Mouse (Mus musculus) right cerebral cortex, postnatal 10 days (tissue): ENCODE data around the gene Map9.
A peak's percentile ranks its signal among the peaks of the same experiment; 100 is the strongest.
"Not testable (repeated sequence)": the region's sequence is repeated elsewhere in the genome, so short reads cannot be mapped to it uniquely, and the experiment has no call there.

Experiments used
- DNase-seq, 2 experiments: peaks; one replicate each; pipeline ENCODE4 v3.0.0; 2021; ENCODE audit warnings: low spot score in 2 of 2

Map9 gene

DNA sequence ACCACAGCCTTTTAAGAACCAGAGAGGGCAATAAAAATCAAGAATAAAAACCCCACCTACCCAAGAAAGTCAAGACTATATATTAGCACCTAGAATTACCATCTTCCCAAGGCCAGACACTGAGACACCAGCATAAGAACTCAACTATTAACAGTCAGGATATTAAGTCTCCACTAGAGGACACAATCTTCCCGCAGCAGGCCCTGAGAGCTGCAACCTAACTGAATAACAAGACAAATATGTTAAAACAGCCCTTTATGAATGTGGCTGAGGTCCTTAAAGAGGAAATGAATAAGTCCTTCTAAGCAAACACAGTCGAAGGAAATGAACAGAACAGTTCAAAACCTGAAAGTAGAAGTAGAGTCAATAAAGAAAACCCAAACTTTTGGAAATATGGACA, 49.6 kb downstream of the Map9 start:
- DNase-seq = peak; percentile 46 to 49

DNA sequence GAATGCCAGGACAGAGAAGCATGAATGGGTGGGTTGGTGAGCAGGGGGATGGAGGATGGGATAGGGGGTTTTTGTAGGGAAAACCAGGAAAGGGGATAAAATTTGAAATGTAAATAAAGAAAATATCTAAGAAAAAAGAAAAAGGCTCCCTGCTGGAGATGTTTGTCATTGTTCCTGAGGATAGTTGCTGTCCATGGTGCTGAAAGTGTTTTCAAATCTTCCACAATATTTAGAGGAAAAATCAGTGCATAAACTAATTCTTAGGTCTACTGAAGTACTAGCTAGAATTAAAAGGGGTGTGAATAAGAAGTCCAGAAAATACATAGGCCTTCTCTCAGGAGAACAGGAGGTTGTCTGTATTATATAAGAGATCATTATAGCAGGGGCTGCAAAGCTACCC, 54.6 kb downstream of the Map9 start:
- DNase-seq = no peak

DNA sequence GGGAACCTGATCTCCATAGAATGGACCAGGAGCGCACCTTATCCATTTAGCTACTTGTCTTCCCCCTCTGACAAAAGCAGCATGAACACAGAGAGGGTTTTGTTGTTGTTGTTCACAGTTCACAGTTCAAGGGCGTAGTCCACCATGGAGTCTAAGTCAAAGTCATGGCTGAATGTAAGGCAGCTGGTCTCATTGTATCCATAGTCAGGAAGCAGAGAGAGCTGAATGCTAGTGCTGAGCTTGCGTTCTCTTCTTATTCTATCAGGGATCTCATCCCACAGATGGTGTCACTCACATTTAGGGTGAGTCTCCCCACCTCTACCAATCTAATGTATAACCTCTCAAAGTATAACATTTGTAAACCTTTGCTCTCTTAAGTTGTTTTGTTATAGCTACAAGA, 60.1 kb downstream of the Map9 start:
- no peak for DNase-seq

DNA sequence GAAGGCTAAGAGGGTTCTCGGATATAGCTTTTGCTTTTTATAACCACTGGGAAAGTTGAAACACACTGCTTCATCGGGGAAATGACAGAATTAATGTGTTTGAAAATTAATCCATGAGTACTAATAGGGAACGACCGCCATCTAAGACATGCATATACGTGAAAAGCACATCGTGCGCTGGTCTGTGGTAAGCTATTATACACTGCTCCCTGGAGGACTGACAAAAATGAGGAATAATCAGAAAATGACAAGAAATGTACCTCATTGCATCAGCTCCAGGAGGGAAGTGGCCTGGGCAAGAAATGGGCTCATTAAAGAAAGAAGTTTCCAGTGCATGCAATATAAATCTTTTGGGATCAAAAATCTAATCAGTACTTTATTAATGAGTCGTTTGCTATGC, 77.5 kb downstream of the Map9 start:
- DNase-seq = no peak

DNA sequence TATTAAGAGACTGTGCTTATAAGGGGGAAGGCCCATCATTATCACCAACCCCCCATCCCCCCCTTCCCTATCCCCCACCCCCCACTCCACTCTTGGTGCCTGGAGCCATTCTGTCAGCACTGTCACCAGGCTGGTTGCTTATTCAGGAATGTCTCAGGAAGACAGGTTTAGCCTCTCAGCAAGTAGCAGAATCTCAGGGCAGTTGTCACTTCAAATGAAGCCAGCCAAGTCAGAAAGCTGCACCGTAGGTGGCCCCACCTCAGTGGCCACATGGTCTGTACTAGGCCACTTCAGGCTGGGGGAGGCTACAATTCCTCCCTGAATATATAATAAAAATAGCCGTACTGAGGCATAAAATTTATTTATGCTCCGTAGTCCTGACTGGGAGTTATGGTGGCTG, 83.1 kb downstream of the Map9 start:
- DNase-seq = no peak

DNA sequence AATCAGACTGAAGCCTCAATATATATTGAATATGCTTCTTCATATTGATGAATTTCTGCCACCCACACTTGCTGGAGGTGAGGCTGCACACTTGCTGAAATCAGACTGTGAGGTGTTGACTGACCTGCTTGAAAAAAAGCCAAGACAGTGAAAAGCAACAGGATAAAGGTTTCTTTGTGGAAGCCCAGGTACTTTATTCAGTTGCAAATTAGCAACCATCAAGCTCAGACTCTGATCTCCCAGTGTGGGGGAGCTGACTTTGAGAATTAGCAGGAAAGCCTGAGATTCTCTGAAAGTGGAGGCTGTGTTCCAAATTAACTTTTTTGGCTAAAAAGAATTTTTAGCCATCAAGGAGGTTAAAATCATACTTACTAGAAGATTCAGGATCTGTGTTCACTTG, 83.8 kb downstream of the Map9 start:
- not testable (repeated sequence) for DNase-seq
